Mouse (Mus musculus) heart, embryonic 16.5 days (tissue): ENCODE data around the gene Stat4. TPM values are rescaled to one million over a fixed set of nuclear protein-coding genes. Genes with fewer than 3 reads are reported as not detected.

Source experiments
- ATAC-seq: fragments of 200-750 bp; cut with Nextera tagmentation; replicated peaks from 2 replicates; pipeline ENCODE4 v1.8.0; 2017; ENCODE audit warnings: moderate number of reproducible peaks; ENCODE audit not compliant: insufficient read depth, low FRiP score; ENCODE audit errors: extremely low read depth
- H3K27ac ChIP-seq: fragments of 300-500 bp; sonication (generic); 2 replicates; pipeline ENCODE4 v1.5.1; 2014; ENCODE audit warnings: mild to moderate bottlenecking, low read length, control low read depth, moderate library complexity
- H3K27me3 ChIP-seq: fragments of 300-500 bp; sonication (generic); 2 replicates; pipeline ENCODE4 v1.6.1; 2014; ENCODE audit warnings: low read length, mixed read lengths; ENCODE audit not compliant: control insufficient read depth, insufficient read depth
- H3K36me3 ChIP-seq: fragments of 300-500 bp; sonication (generic); 2 replicates; pipeline ENCODE4 v1.6.1; 2014; ENCODE audit not compliant: control insufficient read depth, insufficient read depth
- H3K4me1 ChIP-seq: fragments of 300-500 bp; sonication (generic); 2 replicates; pipeline ENCODE4 v1.6.1; 2014; ENCODE audit warnings: low read length, mixed read lengths; ENCODE audit not compliant: control insufficient read depth, insufficient read depth
- H3K4me2 ChIP-seq: fragments of 300-500 bp; sonication (generic); 2 replicates; pipeline ENCODE4 v1.6.1; 2014; ENCODE audit warnings: low read depth, mild to moderate bottlenecking, control low read depth, low read length
- H3K4me3 ChIP-seq: fragments of 300-500 bp; sonication (generic); 2 replicates; pipeline ENCODE4 v1.5.1; 2014; ENCODE audit warnings: mild to moderate bottlenecking, control low read depth, low read length
- H3K9ac ChIP-seq: fragments of 300-500 bp; sonication (generic); 2 replicates; pipeline ENCODE4 v1.6.1; 2014; ENCODE audit warnings: low read length, control low read depth
- H3K9me3 ChIP-seq: fragments of 300-500 bp; sonication (generic); replicated peaks from 2 replicates; pipeline ENCODE4 v1.6.1; 2016; ENCODE audit warnings: low read length; ENCODE audit not compliant: control insufficient read depth
- WGBS: fragments of 180-500 bp; shearing (Covaris S2); extraction: QIAGEN DNeasy Blood & Tissue Kit; methylation state at CpG from one replicate; pipeline ENCODE4 v1.1.7; 2014; 5-methylcytosine and 5-hydroxymethylcytosine counted together
- polyA plus RNA-seq: library from polyadenylated mRNA; unstranded; fragments of >200 nt; fragmentation: Nextera tagmentation; extraction: Ambion mirVana; gene quantifications from 2 replicates; pipeline ENCODE4 v1.2.1, GENCODE M21; 2015

The Stat4 gene
- polyA plus RNA-seq, result 3.3 and 6.1 TPM in 2 replicates

DNA sequence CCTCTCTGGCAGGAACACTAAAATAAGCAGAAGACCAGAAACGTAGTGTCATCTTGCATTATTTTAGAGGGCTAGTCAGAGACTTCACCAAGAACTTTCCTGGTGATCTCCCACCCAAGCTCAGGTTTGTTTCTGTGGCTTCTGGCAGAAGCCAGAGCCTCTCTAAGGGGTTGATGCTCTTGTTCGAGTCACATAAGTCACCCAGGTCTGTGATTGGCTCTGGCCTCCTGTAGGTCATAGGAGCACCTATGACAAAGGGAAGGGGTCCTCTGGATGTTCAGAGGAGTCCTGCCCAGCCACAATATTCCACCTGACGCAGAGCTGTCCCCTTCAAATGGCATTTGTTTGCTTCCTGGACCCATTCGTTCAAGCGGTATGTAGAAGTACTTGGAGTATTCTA lies at the start of gene Stat4:
Gene Stat4 (plus strand): TSS at position 301 of the 400 bp plus-strand sequence.
- Histone ChIP-seq H3K4me1 (no peaks in the 10 kb centered on the region), H3K4me2 (no peak within 1 kb of the TSS), H3K9ac (no peak within 1 kb of the TSS), H3K27ac (no peak within 1 kb of the TSS), H3K27me3 (no peaks in the 10 kb centered on the region), H3K4me3 (no peak within 1 kb of the TSS), H3K36me3 (no peaks in the 10 kb centered on the region), H3K9me3 (no peaks in the 10 kb centered on the region)
- ATAC-seq, result no peak
- 87% methylated on average over 5 of the region's 5 CpGs for WGBS

GRCm38 (mm10) chr1:51938357-51938756 lies 48.6 kb upstream of the Stat4 start:
- no peak for ATAC-seq
- peaks cover 8% of the 10 kb centered on the region for H3K4me1 ChIP-seq
- H3K4me2 ChIP-seq, result no peak overlapping the region
- WGBS, result 88% methylated on average over 7 of the region's 7 CpGs
- no peak overlapping the region for H3K4me3 ChIP-seq
- H3K27me3 ChIP-seq, result no peaks in the 10 kb centered on the region
- H3K27ac ChIP-seq, result no peak overlapping the region
- H3K9me3 ChIP-seq, result peaks cover 6% of the 10 kb centered on the region
- no peaks in the 10 kb centered on the region for H3K36me3 ChIP-seq
- H3K9ac ChIP-seq, result no peak overlapping the region

- Histone ChIP-seq H3K27ac (no peak overlapping the region), H3K4me1 (no peaks in the 10 kb centered on the region), H3K36me3 (no peaks in the 10 kb centered on the region), H3K4me2 (no peak overlapping the region), H3K9me3 (peaks cover 5% of the 10 kb centered on the region), H3K9ac (no peak overlapping the region), H3K27me3 (no peaks in the 10 kb centered on the region), H3K4me3 (no peak overlapping the region)
- WGBS, result 40% methylated on average over 5 of the region's 5 CpGs
- ATAC-seq, result 0 out of 2 replicates have a peak, but pooled peaks have one; percentile 28
Observed at GRCm38 (mm10) chr1:51944755-51945154, 42.2 kb upstream of the Stat4 start.

GRCm38 (mm10) chr1:51947116-51947515 lies 39.8 kb upstream of the Stat4 start:
- H3K9ac ChIP-seq, result no peak overlapping the region
- ATAC-seq, result no peak
- WGBS, result 41% methylated on average over 4 of the region's 4 CpGs

DNA sequence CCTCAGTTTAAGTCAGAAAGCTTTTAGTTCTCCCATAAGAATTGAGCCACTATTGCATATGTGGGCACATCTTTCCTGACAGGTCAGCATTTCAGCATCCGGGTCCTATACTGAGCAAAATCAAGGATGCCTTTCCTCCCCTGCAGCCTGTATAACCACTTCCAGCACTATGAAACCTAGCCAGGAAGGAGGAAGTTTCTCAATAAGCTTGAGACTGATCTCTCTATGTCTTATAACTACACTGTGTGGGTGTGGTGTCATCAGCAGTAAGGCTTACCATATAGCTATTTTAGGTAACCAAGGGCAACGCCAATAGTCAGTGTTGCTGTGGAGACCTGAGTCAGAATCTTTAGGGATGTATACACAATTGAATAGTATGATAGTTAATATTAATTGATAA lies 22.3 kb upstream of the Stat4 start:
- Histone ChIP-seq H3K4me2 (no peak overlapping the region), H3K4me1 (peaks cover 4% of the 10 kb centered on the region; the same call in 1 of the 2 replicates), H3K9me3 (no peaks in the 10 kb centered on the region), H3K27me3 (no peaks in the 10 kb centered on the region), H3K27ac (no peak overlapping the region), H3K36me3 (no peaks in the 10 kb centered on the region), H3K4me3 (no peak overlapping the region), H3K9ac (no peak overlapping the region)
- no peak for ATAC-seq
- 90% methylated on average over 2 of the region's 2 CpGs for WGBS

More at GRCm38 (mm10) chr1:51947116-51947515, 39.8 kb upstream of the Stat4 start:
- no peaks in the 10 kb centered on the region for H3K9me3 ChIP-seq
- H3K4me1 ChIP-seq, result no peaks in the 10 kb centered on the region
- H3K4me2 ChIP-seq, result no peak overlapping the region
- no peak overlapping the region for H3K4me3 ChIP-seq
- no peak overlapping the region for H3K27ac ChIP-seq
- no peaks in the 10 kb centered on the region for H3K27me3 ChIP-seq
- no peaks in the 10 kb centered on the region for H3K36me3 ChIP-seq

DNA sequence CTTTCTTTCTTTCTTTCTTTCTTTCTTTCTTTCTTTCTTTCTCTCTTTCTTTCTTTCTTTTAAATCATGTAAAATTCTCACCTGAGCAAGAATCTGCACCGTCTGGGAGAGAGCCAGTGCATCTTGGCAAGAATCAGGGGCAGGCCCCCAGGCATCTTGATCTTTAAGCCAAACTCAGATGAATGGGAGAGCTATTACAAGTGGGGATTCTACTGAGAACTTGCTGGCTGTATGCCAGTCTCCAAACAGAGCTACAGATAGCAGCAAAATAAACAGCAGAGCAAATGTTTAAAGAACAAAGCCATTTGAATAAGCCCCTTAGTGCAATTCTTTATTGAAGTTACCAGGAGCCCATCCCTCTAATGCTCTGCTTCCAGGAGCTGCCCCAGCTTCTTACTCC lies 18.0 kb upstream of the Stat4 start:
- H3K9ac ChIP-seq, result no peak overlapping the region
- H3K4me3 ChIP-seq, result no peak overlapping the region
- peaks cover 4% of the 10 kb centered on the region; the same call in 1 of the 2 replicates for H3K4me1 ChIP-seq
- H3K36me3 ChIP-seq, result no peaks in the 10 kb centered on the region
- H3K4me2 ChIP-seq, result no peak overlapping the region
- no peaks in the 10 kb centered on the region for H3K27me3 ChIP-seq
- no peak overlapping the region for H3K27ac ChIP-seq
- no peak for ATAC-seq
- no peaks in the 10 kb centered on the region for H3K9me3 ChIP-seq
- 12% methylated on average over 1 of the region's 1 CpGs for WGBS

DNA sequence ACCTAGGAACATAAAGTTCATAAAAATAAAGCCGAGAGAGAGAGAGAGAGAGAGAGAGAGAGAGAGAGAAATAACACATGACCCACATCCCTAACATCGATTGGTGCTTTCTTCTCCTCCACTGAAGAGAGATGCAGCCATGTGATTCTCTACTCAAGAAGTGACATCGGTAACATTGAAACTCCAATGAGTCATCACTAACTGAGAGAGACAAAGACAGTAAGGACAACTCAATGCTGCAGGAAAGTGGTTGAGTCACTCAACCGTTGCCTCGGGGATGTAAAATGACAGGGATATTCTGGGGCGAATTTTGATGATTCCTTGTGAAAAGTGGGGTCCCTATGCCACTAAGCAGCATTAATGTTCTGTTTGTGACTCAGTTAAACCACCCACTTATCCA lies 16.8 kb upstream of the Stat4 start:
- peaks cover 4% of the 10 kb centered on the region; the same call in 1 of the 2 replicates for H3K4me1 ChIP-seq
- H3K27ac ChIP-seq, result no peak overlapping the region
- no peak for ATAC-seq
- 72% methylated on average over 6 of the region's 6 CpGs for WGBS
- no peak overlapping the region for H3K9ac ChIP-seq
- H3K27me3 ChIP-seq, result no peaks in the 10 kb centered on the region
- no peaks in the 10 kb centered on the region for H3K36me3 ChIP-seq
- H3K4me2 ChIP-seq, result no peak overlapping the region
- no peak overlapping the region for H3K4me3 ChIP-seq
- no peaks in the 10 kb centered on the region for H3K9me3 ChIP-seq

GRCm38 (mm10) chr1:51975589-51975988 lies 11.4 kb upstream of the Stat4 start:
- no peaks in the 10 kb centered on the region for H3K36me3 ChIP-seq
- no peaks in the 10 kb centered on the region for H3K9me3 ChIP-seq
- ATAC-seq, result no peak
- no peak overlapping the region for H3K4me3 ChIP-seq
- H3K9ac ChIP-seq, result no peak overlapping the region
- WGBS, result 53% methylated on average over 5 of the region's 5 CpGs
- no peak overlapping the region for H3K4me2 ChIP-seq
- no peak overlapping the region for H3K27ac ChIP-seq
- no peaks in the 10 kb centered on the region for H3K27me3 ChIP-seq
- H3K4me1 ChIP-seq, result no peaks in the 10 kb centered on the region

DNA sequence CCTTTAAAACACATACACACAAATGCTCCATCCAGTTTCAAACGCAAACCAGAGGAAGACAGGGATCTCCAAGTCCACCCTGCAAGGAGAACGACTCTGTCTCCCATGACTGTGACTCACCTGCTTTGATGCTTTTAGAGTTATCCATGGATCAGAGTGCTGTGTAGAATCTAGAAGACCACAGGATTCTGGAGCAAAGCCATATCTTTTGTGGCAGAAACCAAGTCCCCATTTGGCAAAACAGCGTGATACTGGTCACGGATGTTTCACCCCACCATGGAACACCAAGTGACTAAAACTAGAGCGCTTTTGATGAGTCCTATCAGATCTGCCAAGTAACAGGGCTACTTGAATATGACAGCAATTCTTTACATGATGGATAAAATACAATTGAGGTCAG lies 7.9 kb upstream of the Stat4 start:
- Histone ChIP-seq H3K4me2 (no peak overlapping the region), H3K9ac (no peak overlapping the region), H3K27me3 (no peaks in the 10 kb centered on the region), H3K9me3 (no peaks in the 10 kb centered on the region), H3K4me1 (no peaks in the 10 kb centered on the region), H3K4me3 (no peak overlapping the region), H3K27ac (no peak overlapping the region), H3K36me3 (no peaks in the 10 kb centered on the region)
- 87% methylated on average over 5 of the region's 5 CpGs for WGBS
- ATAC-seq, result no peak
